Mouse (Mus musculus) CH12.LX (cell line): ENCODE data around the gene Gm21170.
"Not testable (repeated sequence)": the region's sequence is repeated elsewhere in the genome, so short reads cannot be mapped to it uniquely, and the experiment has no call there.

Experiments used
- CTCF ChIP-seq, 2 experiments: IDR thresholded peaks in 1 of 2; conservative IDR thresholded peaks in 1 of 2; 2 replicates each; pipeline ENCODE4 v1.5.1; 2011 to 2012; ENCODE audit warnings: low read depth in 2 of 2, low read length in 2 of 2, improper control_type of control experiment in 1 of 2, inconsistent platforms in 1 of 2, mild to moderate bottlenecking in 1 of 2, moderate library complexity in 1 of 2
- ETS1 ChIP-seq: conservative IDR thresholded peaks from 2 replicates; pipeline ENCODE4 v1.6.1; 2012; ENCODE audit warnings: low read depth, mild to moderate bottlenecking, inconsistent platforms, low read length, improper control_type of control experiment, moderate library complexity
- MAFK ChIP-seq: IDR thresholded peaks from 2 replicates; pipeline ENCODE4 v1.6.1; 2011; ENCODE audit warnings: low read length, improper control_type of control experiment; ENCODE audit not compliant: insufficient replicate concordance
- MAX ChIP-seq: IDR thresholded peaks from 2 replicates; pipeline ENCODE4 v1.6.1; 2011; ENCODE audit warnings: low read length, improper control_type of control experiment
- TCF12 ChIP-seq: IDR thresholded peaks from 2 replicates; pipeline ENCODE4 v1.6.1; 2014; ENCODE audit warnings: low read depth, mild to moderate bottlenecking, inconsistent platforms, low read length, improper control_type of control experiment

- not testable (repeated sequence) for TF ChIP-seq TCF12; ETS1; CTCF (conservative IDR thresholded peaks at IDR 0.05 in 1 of 2, IDR thresholded peaks at IDR 0.05 in 1 of 2; ENCODE audit: low read depth in 2 of 2, low read length in 2 of 2); MAFK; MAX
Observed at GRCm38 (mm10) chrY:47690998-47691397, at the start of gene Gm21170.
